Mouse (Mus musculus) fibroblast of lung, adult 2 months (primary cell): Measurements from ENCODE around the gene Slc30a1.

ENCODE experiments used
- DNase-seq: peaks from one replicate; pipeline ENCODE4 v3.0.0-alpha.2; 2011; ENCODE audit warnings: low read depth

Slc30a1 gene

GRCm38 (mm10) chr1:191945341-191945740, 38.8 kb downstream of the Slc30a1 start:
- no peak for DNase-seq

GRCm38 (mm10) chr1:191945756-191946155, 39.2 kb downstream of the Slc30a1 start:
- no peak for DNase-seq

- DNase-seq: no peak
These were observed 39.7 kb downstream of the Slc30a1 start for GRCm38 (mm10) chr1:191946261-191946660.

GRCm38 (mm10) chr1:191946835-191947234, 40.3 kb downstream of the Slc30a1 start:
- no peak for DNase-seq

- DNase-seq: no peak
These were observed 41.2 kb downstream of the Slc30a1 start for GRCm38 (mm10) chr1:191947796-191948195.

- DNase-seq: no peak
These were observed 42.0 kb downstream of the Slc30a1 start for GRCm38 (mm10) chr1:191948600-191948999.

- no peak for DNase-seq
These were observed 44.0 kb downstream of the Slc30a1 start for GRCm38 (mm10) chr1:191950611-191951010.

- no peak for DNase-seq
These were observed 46.3 kb downstream of the Slc30a1 start for GRCm38 (mm10) chr1:191952733-191953335.

- no peak for DNase-seq
These were observed 48.5 kb downstream of the Slc30a1 start for GRCm38 (mm10) chr1:191955101-191955500.

- DNase-seq: no peak
These were observed 49.7 kb downstream of the Slc30a1 start for GRCm38 (mm10) chr1:191956261-191956660.

GRCm38 (mm10) chr1:191956871-191957270, 50.3 kb downstream of the Slc30a1 start:
- DNase-seq: no peak

- DNase-seq: no peak
These were observed 50.8 kb downstream of the Slc30a1 start for GRCm38 (mm10) chr1:191957321-191957720.

- no peak for DNase-seq
These were observed 54.4 kb downstream of the Slc30a1 start for GRCm38 (mm10) chr1:191960946-191961345.
